Mouse (Mus musculus) thymus, postnatal 25 days (tissue): Measurements from ENCODE around the gene Pds5b.
"Not testable (repeated sequence)": the region's sequence is repeated elsewhere in the genome, so short reads cannot be mapped to it uniquely, and the experiment has no call there.

Experiments used
- DNase-seq: peaks from one replicate; pipeline ENCODE4 v3.0.0; 2022

Gene Pds5b

DNA sequence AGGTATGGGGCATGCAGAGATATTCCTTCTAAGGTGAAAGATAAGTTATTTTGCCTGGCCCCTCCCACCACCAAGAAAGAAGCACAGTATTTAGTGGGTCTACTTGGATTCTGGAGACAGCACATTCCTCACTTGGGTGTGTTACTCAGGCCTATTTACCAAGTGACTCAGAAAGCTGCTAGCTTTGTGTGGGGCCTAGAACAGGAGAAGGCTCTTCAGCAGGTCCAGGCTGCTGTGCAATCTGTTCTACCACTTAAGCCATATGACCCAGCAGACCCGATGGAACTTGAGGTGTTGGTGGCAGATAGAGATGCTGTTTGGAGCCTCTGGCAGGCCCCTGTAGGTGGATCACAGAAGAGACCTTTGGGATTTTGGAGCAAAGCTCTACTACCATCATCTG lies 33.1 kb downstream of the Pds5b start:
- DNase-seq: not testable (repeated sequence)

DNA sequence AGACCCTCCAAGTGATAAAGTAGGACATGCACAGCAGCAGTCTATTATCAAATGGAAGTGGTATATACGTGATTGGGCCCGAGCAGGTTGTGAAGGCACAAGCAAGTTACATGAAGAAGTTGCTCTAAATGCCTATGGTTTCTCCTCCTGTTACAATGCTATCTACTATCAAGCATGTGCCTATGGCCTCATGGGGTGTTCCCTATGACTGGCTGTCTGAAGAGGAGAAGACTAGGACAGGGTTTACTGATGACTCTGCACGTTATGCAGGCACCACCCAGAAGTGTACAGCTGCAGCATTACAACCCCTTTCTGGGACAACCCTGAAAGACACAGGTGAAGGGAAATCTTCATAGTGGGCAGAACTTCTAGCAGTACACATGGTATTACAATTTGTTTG lies 33.6 kb downstream of the Pds5b start:
- not testable (repeated sequence) for DNase-seq

DNA sequence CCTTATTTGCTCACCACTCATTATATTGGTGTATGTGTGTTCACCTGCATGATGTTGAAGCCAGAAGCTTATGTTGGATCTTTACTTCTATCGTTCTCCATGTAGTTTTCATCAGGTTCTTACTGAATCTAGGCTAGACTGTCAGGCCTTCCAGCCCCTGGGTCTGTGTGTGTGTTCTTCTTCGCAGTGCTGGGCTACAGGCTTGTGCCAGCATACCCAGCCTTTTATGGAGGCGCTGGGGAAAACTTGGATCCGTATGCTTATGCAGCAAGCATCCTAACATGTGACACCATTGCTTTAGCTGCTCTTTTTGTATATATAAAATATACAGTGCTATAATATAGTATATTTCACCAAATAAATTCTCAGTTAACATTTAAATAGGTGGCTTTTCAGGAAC lies 38.0 kb downstream of the Pds5b start:
- DNase-seq: no peak

GRCm38 (mm10) chr5:150713431-150713830 lies 39.9 kb downstream of the Pds5b start:
- no peak for DNase-seq

GRCm38 (mm10) chr5:150717775-150718174 lies 44.2 kb downstream of the Pds5b start:
- peak; percentile 16 for DNase-seq

GRCm38 (mm10) chr5:150724641-150725040 lies 51.1 kb downstream of the Pds5b start:
- DNase-seq: no peak

DNA sequence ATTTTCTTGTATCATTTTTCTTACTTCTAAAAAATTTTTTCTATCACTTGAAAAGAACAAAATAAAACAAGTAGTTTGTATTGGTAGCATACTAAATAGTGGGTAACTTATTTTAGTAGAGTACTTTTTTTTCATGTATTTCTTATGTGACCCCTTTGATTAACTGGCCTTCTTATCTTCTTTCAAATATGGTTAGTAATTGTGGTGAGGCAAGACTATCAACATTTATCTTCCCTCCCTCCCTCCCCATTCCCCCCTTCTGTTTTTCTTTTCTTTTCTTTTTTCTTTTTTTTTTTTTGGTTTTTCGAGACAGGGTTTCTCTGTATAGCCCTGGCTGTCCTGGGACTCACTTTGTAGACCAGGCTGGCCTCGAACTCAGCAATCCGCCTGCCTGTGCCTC lies 63.5 kb downstream of the Pds5b start:
- DNase-seq: not testable (repeated sequence)

DNA sequence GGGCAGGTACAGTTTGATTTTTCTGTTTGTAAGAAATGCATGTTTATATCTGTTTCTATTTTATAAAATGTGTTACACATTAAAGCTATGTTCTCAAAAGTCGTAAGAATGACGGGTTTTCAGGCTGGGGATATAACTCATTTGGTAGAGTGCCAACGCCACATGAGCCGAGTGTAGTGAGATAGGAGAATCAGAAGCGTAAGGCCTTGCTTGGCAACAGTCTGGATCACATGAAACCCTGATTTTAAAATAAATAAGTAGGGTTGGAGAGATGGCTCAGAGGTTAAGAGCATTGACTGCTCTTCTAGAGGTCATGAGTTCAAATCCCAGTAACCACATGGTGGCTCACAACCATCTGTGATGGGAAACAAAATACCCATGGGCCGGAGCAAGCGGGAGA lies 65.8 kb downstream of the Pds5b start:
- DNase-seq: no peak

GRCm38 (mm10) chr5:150740597-150740996 lies 67.1 kb downstream of the Pds5b start:
- DNase-seq: no peak

- DNase-seq: no peak
Observed at GRCm38 (mm10) chr5:150756623-150757022, 83.1 kb downstream of the Pds5b start.

DNA sequence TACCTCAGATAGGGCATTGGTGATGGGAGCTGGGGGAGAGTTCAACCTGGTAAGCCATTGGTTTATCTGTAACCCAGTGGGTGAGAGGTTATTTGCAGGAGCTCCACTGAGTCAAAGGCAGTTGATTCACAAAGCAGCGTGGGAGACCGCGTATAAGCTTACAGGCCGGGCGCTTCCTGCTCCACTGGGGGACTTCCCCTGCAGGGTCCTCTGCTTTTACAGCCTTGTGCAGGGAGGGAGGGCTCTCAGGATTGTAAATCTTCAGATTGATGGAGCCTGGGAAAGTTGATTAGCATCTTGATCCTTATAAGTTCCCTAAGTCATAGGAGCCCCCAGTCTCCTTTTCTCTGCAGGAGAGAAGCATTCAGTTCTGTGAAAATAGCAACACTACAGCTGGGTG lies 98.9 kb downstream of the Pds5b start:
- no peak for DNase-seq

GRCm38 (mm10) chr5:150773083-150773482 lies 99.5 kb downstream of the Pds5b start:
- DNase-seq: no peak

DNA sequence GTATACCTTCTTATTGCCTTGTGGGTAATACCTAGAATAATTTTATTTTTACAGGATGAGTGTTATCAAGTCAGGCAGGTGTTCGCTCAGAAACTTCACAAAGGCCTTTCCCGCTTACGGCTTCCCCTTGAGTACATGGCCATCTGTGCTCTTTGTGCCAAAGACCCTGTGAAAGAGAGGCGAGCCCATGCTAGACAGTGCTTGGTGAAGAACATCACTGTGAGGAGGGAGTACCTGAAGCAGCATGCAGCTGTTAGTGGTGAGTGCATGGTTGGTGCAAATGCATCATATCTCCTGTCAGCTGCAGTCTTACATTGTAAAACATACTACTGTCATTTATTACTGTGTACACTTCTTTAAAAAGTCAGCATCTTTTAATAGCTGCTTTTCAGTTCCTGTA lies 114.7 kb downstream of the Pds5b start:
- DNase-seq: no peak

GRCm38 (mm10) chr5:150789039-150789438 lies 115.5 kb downstream of the Pds5b start:
- DNase-seq: no peak

- DNase-seq: no peak
Observed at GRCm38 (mm10) chr5:150794181-150794580, 120.6 kb downstream of the Pds5b start.

DNA sequence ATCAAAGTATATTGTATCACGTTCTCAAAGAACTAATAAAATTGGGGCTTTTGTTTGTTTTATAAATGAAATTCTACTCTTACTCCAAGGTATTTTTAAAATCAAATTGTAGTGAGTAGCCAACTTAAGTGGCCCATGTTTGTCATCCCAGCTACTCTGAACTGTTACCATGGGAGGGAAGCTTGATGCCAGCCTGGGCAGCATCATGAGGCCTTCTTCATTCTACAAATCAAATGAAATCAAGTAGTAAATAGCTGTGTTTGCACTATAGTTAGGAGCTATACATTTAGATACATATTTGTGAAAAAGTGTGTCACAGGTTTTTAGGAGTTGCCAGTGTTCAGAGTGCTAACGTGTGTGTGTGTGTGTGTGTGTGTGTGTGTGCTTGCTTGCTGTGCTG lies 126.5 kb downstream of the Pds5b start:
- DNase-seq: no peak

- no peak for DNase-seq
Observed at GRCm38 (mm10) chr5:150814111-150814990, 140.8 kb downstream of the Pds5b start.

DNA sequence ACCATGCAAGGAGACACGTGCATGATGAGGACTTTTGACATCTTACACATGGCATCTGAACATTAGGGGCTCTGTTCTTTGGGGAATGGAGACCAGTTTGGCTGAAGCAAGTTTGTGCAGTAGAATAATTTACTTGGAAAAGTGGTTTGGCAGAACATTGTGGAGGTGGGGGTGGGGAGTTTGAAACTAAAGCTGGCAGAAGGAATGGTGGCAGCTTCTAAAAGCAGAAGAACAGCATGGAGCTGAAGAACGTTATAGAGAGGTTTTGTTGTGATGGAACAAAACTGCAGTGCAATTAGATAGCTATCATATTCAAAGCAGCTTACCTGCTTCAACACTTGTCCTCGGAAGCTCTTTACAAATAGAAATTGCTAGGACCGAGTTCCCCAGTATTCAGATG lies 141.9 kb downstream of the Pds5b start:
- no peak for DNase-seq

GRCm38 (mm10) chr5:150816775-150817174 lies 143.2 kb downstream of the Pds5b start:
- no peak for DNase-seq

DNA sequence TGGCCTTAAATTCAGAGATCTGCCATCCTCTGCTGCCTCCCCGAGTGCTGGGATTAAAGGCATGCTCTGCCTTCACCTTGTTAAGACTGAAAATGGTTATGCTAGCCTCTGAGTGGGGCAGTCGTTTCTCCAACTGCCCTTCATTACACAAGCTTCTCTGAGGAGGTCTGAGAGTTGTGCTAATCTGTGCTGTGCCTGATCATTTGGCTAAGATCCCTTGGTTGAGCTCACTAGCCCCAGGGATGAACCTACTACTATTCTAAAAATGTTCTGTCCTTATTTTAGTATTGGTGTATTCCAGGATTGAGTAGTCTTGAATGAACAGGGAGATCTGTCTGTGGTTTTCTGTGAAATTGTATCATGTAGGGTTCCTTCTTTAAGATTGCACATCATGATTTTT lies 144.5 kb downstream of the Pds5b start:
- no peak for DNase-seq

DNA sequence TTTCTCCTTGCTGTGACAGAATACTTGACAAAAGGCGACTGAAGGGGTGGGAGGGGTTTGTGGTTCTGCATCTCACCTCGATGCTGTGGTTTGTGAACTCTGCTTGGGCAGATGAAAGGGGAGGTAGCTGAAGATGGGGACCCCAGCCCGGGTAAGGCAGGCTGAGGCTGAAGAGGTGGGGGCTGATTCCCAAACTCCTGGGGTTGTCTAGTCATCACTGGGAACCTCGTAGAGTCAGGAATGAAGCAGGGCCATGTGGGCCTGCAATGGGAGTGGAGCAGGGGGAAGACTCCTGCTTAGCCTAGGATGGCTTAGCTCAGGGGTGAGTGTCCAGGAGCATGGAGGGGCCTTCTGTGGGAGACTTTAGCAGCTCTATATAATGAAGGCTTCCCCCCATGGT lies 145.3 kb downstream of the Pds5b start:
- no peak for DNase-seq

DNA sequence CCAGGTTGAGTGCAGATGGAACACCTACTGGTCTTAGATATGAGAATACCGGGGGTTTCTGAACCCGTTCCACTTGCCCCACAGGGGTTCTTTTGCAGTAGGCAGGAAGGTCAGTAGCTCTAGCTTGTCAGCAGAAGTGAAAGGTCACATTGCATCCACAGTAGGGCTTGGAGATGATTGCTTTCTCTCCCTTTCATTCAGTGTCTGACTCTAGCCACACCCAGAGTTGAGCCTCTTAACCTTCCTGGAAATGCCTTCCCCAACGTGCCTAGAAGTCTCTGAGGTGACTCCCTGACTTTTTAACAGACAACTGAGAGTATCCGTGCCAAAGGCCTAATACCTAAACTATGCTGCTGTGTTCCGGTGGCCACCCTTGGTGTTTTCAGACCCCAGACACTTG lies 146.0 kb downstream of the Pds5b start:
- DNase-seq: no peak

GRCm38 (mm10) chr5:150821152-150821551 lies 147.6 kb downstream of the Pds5b start:
- DNase-seq: no peak

- no peak for DNase-seq
Observed at GRCm38 (mm10) chr5:150822781-150823180, 149.2 kb downstream of the Pds5b start.

- DNase-seq: no peak
Observed at GRCm38 (mm10) chr5:150823361-150823760, 149.8 kb downstream of the Pds5b start.
